Mouse (Mus musculus) heart, adult 2 months (tissue): ENCODE measurements around the gene Dync1li1.

ENCODE experiments used
- CTCF ChIP-seq: fragments of 200-600 bp; IDR thresholded peaks from 2 replicates; pipeline ENCODE4 v1.8.1; 2022; ENCODE audit warnings: antibody characterized with exemption, mild to moderate bottlenecking, moderate library complexity
- POLR2A ChIP-seq: fragments of 200-500 bp; IDR thresholded peaks from 2 replicates; pipeline ENCODE4 v1.6.1; 2011; ENCODE audit warnings: mild to moderate bottlenecking, low read depth, low read length, control low read depth; ENCODE audit not compliant: insufficient read depth

DNA sequence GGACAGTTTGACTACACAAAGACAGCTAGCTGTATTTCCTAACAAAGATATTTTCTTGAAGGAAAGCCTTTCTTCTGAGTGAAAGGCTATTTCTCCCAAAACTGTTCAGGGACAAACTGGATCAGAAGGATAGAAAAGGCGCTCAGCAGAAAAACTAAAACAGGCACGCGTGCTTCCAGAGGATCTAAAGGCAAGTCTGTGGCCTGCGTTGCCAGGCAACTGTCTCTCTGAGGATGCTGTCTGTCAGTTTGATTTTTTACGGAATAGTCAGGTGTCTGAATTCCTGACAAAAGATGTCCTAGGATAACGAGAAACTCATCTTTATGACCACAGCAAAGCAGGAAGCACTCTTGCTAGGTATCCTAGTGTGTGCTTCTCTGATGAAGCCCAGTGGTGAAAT is 28.1 kb upstream of the Dync1li1 start:
- TF ChIP-seq POLR2A (no peak), CTCF (no peak)
